Mouse (Mus musculus): Measurements from ENCODE around the gene Nkd1.

Gene Nkd1

GRCm38 (mm10) chr8:88520985-88521527 is at the start of gene Nkd1:
Gene Nkd1 (plus strand): TSS chr8:88521354.
- DNase-seq (ENCODE audit: low spot score), result peak; percentile 34

GRCm38 (mm10) chr8:88481290-88481689 is 39.9 kb upstream of the Nkd1 start:
- DNase-seq (ENCODE audit: low spot score), result no peak

GRCm38 (mm10) chr8:88488391-88488829 is 32.7 kb upstream of the Nkd1 start:
- no peak for DNase-seq (ENCODE audit: low spot score)

- DNase-seq (ENCODE audit: low spot score), result no peak
Measured at GRCm38 (mm10) chr8:88494076-88494475, 27.1 kb upstream of the Nkd1 start.

GRCm38 (mm10) chr8:88495071-88495805 is 25.9 kb upstream of the Nkd1 start:
- no peak for DNase-seq (ENCODE audit: low spot score)

GRCm38 (mm10) chr8:88502143-88502542 is 19.0 kb upstream of the Nkd1 start:
- DNase-seq (ENCODE audit: low spot score), result no peak

GRCm38 (mm10) chr8:88506981-88507380 is 14.2 kb upstream of the Nkd1 start:
- DNase-seq (ENCODE audit: low spot score), result no peak

GRCm38 (mm10) chr8:88511061-88511460 is 10.1 kb upstream of the Nkd1 start:
- no peak for DNase-seq (ENCODE audit: low spot score)

GRCm38 (mm10) chr8:88512094-88512794 is 8.9 kb upstream of the Nkd1 start:
- DNase-seq (ENCODE audit: low spot score), result no peak

GRCm38 (mm10) chr8:88518047-88518446 is 3.1 kb upstream of the Nkd1 start:
- DNase-seq (ENCODE audit: low spot score), result no peak

GRCm38 (mm10) chr8:88520381-88520780 is 773 bp upstream of the Nkd1 start:
- no peak for DNase-seq (ENCODE audit: low spot score)

GRCm38 (mm10) chr8:88521541-88522414 is 624 bp downstream of the Nkd1 start:
- peak; percentile 31 for DNase-seq (ENCODE audit: low spot score)

GRCm38 (mm10) chr8:88522433-88523030 is 1.4 kb downstream of the Nkd1 start:
- DNase-seq (ENCODE audit: low spot score), result no peak

- no peak for DNase-seq (ENCODE audit: low spot score)
Measured at GRCm38 (mm10) chr8:88523621-88524020, 2.5 kb downstream of the Nkd1 start.

- no peak for DNase-seq (ENCODE audit: low spot score)
Measured at GRCm38 (mm10) chr8:88524132-88524531, 3.0 kb downstream of the Nkd1 start.

GRCm38 (mm10) chr8:88524851-88525250 is 3.7 kb downstream of the Nkd1 start:
- no peak for DNase-seq (ENCODE audit: low spot score)

GRCm38 (mm10) chr8:88526296-88526695 is 5.1 kb downstream of the Nkd1 start:
- DNase-seq (ENCODE audit: low spot score), result no peak

GRCm38 (mm10) chr8:88528186-88528585 is 7.0 kb downstream of the Nkd1 start:
- DNase-seq (ENCODE audit: low spot score), result no peak

- no peak for DNase-seq (ENCODE audit: low spot score)
Measured at GRCm38 (mm10) chr8:88529798-88530197, 8.6 kb downstream of the Nkd1 start.

GRCm38 (mm10) chr8:88537081-88537480 is 15.9 kb downstream of the Nkd1 start:
- no peak for DNase-seq (ENCODE audit: low spot score)

Data from T-cell, adult 2 months (primary cell).